Mouse (Mus musculus): ENCODE results near the gene Kcnk4.

Gene Kcnk4

GRCm38 (mm10) chr19:6934195-6934977 is at the start of gene Kcnk4:
TSS of gene Kcnk4 (minus strand) at chr19:6934515.
- no peak for DNase-seq

GRCm38 (mm10) chr19:6983621-6984020 is 49.3 kb upstream of the Kcnk4 start:
- DNase-seq: no peak

- DNase-seq: no peak
These were observed 47.1 kb upstream of the Kcnk4 start for GRCm38 (mm10) chr19:6981465-6981864.

GRCm38 (mm10) chr19:6980381-6981093 is 46.2 kb upstream of the Kcnk4 start, which contains the start of gene Fkbp2:
TSS of gene Fkbp2 (minus strand) at chr19:6980501.
- DNase-seq: peak; percentile 99

GRCm38 (mm10) chr19:6979486-6980380 is 45.4 kb upstream of the Kcnk4 start:
- DNase-seq: peak; percentile 99

GRCm38 (mm10) chr19:6979001-6979479 is 44.7 kb upstream of the Kcnk4 start:
- DNase-seq: no peak

GRCm38 (mm10) chr19:6978639-6978974 is 44.3 kb upstream of the Kcnk4 start:
- DNase-seq: no peak

- no peak for DNase-seq
These were observed 43.7 kb upstream of the Kcnk4 start for GRCm38 (mm10) chr19:6977759-6978638.

GRCm38 (mm10) chr19:6975537-6976521 is 41.5 kb upstream of the Kcnk4 start, which contains the start of gene Plcb3:
TSS of gene Plcb3 (minus strand) at chr19:6976470.
- DNase-seq: peak; percentile 52

- DNase-seq: peak; percentile 84
These were observed 40.2 kb upstream of the Kcnk4 start, which contains the start of gene Ppp1r14b for GRCm38 (mm10) chr19:6974211-6975205. TSS of gene Ppp1r14b (plus strand) at chr19:6974968.

GRCm38 (mm10) chr19:6973581-6974190 is 39.4 kb upstream of the Kcnk4 start:
- DNase-seq: no peak

- DNase-seq: no peak
These were observed 38.1 kb upstream of the Kcnk4 start for GRCm38 (mm10) chr19:6972247-6972917.

- no peak for DNase-seq
These were observed 37.3 kb upstream of the Kcnk4 start for GRCm38 (mm10) chr19:6971644-6972043.

- no peak for DNase-seq
These were observed 36.3 kb upstream of the Kcnk4 start for GRCm38 (mm10) chr19:6970460-6971085.

- DNase-seq: no peak
These were observed 35.5 kb upstream of the Kcnk4 start for GRCm38 (mm10) chr19:6969665-6970381.

GRCm38 (mm10) chr19:6969291-6969664 is 35.0 kb upstream of the Kcnk4 start:
- no peak for DNase-seq
